Mouse (Mus musculus): Measurements from ENCODE around the gene Macf1. TPM values are rescaled to one million over a fixed set of nuclear protein-coding genes. Genes with fewer than 3 reads are reported as not detected.

The Macf1 gene
- polyA plus RNA-seq, 1 experiment from 2014 or later, result 61.8 TPM

DNA sequence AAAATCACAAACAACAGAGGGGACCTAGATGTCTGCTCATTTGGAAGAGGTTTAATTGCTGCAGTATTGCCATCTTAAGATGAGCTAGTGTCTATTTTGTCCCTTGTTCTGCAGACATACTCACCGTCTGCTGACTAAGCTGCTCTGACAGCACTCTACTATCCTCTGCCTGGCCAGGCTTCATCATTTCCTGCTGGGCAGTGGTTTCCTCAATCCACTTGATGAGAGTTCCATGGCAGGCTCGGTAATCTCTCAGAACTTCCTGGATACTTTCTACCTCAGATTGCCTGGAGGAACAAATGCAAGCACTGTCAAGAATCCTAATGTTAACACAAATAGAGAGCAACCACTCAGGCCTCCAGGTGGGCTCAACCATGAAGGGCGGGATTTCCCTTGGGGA lies 195.1 kb downstream of the Macf1 start:
- no peaks in the 10 kb centered on the region for H3K4me1 ChIP-seq
- no peak for ATAC-seq (ENCODE audit: low FRiP score, low read depth)
- peaks cover 80% of the 10 kb centered on the region for H3K36me3 ChIP-seq
- no peak overlapping the region for H3K4me3 ChIP-seq
- H3K9ac ChIP-seq, result no peak overlapping the region
- H3K27ac ChIP-seq, result no peak overlapping the region
- H3K9me3 ChIP-seq, result no peaks in the 10 kb centered on the region
- H3K4me2 ChIP-seq (replicated peaks), result no peak overlapping the region
- WGBS, result 85% methylated on average over 3 of the region's 3 CpGs
- no peaks in the 10 kb centered on the region for H3K27me3 ChIP-seq (replicated peaks)

DNA sequence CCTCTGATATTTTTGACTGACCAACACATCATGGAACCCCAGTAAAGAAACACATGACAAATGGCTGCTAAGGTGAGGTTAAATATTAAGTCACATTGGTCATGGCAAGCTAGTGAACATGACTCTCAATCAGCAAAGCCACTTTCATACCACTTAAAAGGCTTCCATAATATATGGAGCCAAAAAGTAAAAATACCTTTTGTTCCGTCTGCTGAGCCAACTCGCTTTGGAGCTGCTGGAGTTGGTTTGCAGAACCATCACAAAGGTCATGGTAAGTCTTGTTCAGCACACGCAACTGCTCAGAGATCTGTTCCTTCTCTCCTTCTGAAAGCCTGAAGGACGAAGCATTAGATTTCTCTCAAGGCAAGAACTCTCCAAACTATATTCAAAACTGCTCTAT lies 204.2 kb downstream of the Macf1 start:
- H3K36me3 ChIP-seq, result peaks cover 65% of the 10 kb centered on the region
- H3K4me1 ChIP-seq, result no peaks in the 10 kb centered on the region
- no peak overlapping the region for H3K27ac ChIP-seq
- H3K4me2 ChIP-seq (replicated peaks), result no peak overlapping the region
- no peak for ATAC-seq (ENCODE audit: low FRiP score, low read depth)
- H3K27me3 ChIP-seq (replicated peaks), result no peaks in the 10 kb centered on the region
- H3K9me3 ChIP-seq, result no peaks in the 10 kb centered on the region
- H3K9ac ChIP-seq, result no peak overlapping the region
- H3K4me3 ChIP-seq, result no peak overlapping the region
- 97% methylated on average over 4 of the region's 4 CpGs for WGBS

DNA sequence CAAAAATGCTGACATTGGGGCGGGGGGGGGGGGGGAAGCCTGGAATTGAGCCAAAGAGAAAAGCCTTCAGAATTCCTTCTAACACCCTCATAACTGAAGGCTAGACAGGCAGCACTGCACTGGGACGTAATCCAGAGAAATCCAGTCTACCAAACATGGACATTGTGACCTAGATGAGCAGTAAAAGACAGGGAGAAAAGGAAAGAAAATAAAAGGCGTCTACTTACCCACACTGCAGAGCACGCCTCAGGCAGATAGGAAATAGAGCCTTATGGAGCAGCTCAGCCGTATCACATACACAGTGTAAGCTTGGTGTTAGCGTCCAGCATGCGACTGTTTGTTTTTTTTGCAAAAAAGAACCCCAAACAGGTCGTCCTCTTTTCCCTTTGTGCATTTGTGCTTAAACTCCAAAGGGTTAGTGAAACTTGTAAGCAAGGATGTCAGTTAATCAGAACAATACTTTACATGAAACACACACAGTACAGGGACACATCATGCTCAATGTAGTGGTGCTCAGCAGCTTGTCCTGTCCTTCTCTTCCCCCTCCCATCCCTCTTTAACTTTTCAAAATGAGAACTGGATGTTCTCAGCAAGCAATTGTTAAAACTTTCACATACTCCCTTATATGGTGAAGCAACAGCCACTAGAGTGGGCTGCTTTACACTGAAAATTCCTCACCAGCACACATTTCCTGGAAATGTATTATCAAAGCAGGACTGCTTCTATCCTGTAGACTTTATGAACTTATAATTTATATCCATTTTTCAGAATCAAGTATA lies 205.3 kb downstream of the Macf1 start:
- ATAC-seq (ENCODE audit: low FRiP score, low read depth), result no peak
- no peaks in the 10 kb centered on the region for H3K4me1 ChIP-seq
- no peak overlapping the region for H3K27ac ChIP-seq
- no peak overlapping the region for H3K9ac ChIP-seq
- H3K4me3 ChIP-seq, result no peak overlapping the region
- WGBS, result 85% methylated on average over 8 of the region's 8 CpGs
- no peaks in the 10 kb centered on the region for H3K27me3 ChIP-seq (replicated peaks)
- no peaks in the 10 kb centered on the region for H3K9me3 ChIP-seq
- no peak overlapping the region for H3K4me2 ChIP-seq (replicated peaks)
- peaks cover 70% of the 10 kb centered on the region for H3K36me3 ChIP-seq

DNA sequence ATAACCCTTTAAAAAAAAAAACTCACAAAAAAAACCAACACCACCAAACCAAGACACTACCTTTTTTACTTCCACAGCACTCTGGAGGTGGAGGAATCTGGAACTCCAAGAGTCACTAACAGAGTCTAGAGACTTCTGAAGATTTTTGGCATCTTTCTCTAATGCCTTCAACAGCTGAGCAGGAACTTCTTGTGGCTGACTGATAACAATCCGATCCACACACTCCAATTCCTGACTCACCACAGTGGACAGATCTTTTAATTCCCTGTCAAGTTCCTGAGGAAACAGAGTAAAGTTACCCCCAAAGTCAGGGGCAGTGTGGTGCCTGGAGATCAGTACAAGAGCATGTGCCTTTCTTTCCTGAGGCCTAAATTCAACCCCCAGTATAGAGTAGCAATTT lies 218.4 kb downstream of the Macf1 start:
- H3K4me1 ChIP-seq, result no peaks in the 10 kb centered on the region
- WGBS, result 98% methylated on average over 1 of the region's 1 CpGs
- ATAC-seq (ENCODE audit: low FRiP score, low read depth), result no peak
- peaks cover 61% of the 10 kb centered on the region for H3K36me3 ChIP-seq
- no peaks in the 10 kb centered on the region for H3K9me3 ChIP-seq
- no peaks in the 10 kb centered on the region for H3K27me3 ChIP-seq (replicated peaks)
- no peak overlapping the region for H3K4me3 ChIP-seq
- H3K4me2 ChIP-seq (replicated peaks), result no peak overlapping the region
- no peak overlapping the region for H3K9ac ChIP-seq
- H3K27ac ChIP-seq, result no peak overlapping the region

DNA sequence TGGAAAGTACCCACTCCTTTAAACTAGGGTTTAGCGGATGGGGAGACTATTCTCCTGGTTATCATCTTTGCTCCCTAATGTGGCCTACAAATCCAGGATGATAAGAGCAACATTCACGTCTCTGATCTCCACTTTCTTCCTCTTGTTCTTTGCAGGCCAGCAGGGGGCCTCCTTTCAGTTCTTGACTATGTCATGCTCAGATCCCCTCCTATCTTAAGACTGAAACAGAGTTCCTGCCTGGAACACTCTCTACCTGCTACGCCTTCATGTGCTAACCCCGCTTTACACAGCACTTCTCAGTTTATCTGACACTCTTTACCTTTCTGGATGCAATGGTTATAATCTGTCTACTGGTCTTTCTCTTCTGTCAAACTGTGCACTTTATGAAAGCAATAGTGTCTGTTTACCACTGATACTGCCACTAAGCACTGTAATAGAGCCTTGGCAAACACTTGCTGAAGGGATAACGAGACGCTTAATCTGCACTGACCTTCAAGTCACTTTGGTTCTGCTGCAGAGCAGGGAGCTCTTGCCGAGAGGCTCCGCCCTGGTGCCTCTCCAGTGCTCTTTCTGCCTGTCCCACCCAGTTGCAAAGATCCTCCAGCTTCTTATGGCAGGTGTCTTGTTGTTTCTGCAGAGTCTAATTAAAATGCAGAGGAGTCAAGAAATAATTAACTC lies 223.4 kb downstream of the Macf1 start:
- Histone ChIP-seq H3K36me3 (peaks cover 82% of the 10 kb centered on the region), H3K4me1 (no peaks in the 10 kb centered on the region)
- 92% methylated on average over 8 of the region's 8 CpGs for WGBS

DNA sequence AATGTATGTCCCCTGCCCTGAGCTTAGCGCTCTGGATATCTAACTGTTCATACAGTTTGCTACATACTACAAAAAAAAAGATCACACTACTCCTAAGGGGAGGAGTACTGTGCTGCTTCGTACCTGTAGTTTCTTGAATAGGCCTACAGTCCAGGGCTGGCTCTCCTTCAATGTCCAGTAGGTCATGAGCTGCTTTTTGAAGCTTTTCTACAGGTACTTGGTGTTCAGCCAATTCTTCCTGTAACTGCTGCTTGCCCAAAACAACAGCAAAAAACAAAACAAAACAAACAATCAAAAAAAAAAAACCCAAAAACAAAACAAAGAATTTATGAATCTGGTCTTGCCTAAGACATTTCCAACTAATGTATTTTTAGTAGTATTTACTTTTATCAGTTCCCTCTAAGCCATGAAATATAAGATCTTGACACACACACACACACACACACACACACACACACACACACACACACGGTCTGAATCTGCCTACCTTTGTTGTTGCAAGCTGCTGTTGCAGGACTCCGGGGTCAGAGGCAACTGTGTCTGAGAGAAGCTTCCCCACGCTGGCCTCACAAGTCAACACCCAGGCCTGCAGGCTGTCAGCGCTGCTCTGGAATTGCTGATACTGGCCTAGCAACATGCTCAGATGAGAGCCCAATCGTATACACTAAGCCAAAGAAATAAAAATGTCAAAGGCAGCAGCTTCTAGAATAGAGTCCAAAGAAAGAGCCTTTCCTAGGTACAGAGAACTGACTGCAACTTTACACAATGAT lies 229.1 kb downstream of the Macf1 start:
- no peak overlapping the region for H3K9ac ChIP-seq
- WGBS, result 92% methylated on average over 7 of the region's 7 CpGs
- H3K27ac ChIP-seq, result no peak overlapping the region
- no peak overlapping the region for H3K4me2 ChIP-seq (replicated peaks)
- H3K4me3 ChIP-seq, result no peak overlapping the region
- H3K4me1 ChIP-seq, result no peaks in the 10 kb centered on the region
- no peaks in the 10 kb centered on the region for H3K27me3 ChIP-seq (replicated peaks)
- H3K36me3 ChIP-seq, result peaks cover 70% of the 10 kb centered on the region
- H3K9me3 ChIP-seq, result no peaks in the 10 kb centered on the region
- ATAC-seq (ENCODE audit: low FRiP score, low read depth), result no peak

More for the DNA sequence above, 223.4 kb downstream of the Macf1 start:
- H3K4me3 ChIP-seq, result no peak overlapping the region
- H3K9me3 ChIP-seq, result no peaks in the 10 kb centered on the region
- H3K9ac ChIP-seq, result no peak overlapping the region
- no peaks in the 10 kb centered on the region for H3K27me3 ChIP-seq (replicated peaks)
- no peak overlapping the region for H3K4me2 ChIP-seq (replicated peaks)
- H3K27ac ChIP-seq, result no peak overlapping the region
- ATAC-seq (ENCODE audit: low FRiP score, low read depth), result no peak

DNA sequence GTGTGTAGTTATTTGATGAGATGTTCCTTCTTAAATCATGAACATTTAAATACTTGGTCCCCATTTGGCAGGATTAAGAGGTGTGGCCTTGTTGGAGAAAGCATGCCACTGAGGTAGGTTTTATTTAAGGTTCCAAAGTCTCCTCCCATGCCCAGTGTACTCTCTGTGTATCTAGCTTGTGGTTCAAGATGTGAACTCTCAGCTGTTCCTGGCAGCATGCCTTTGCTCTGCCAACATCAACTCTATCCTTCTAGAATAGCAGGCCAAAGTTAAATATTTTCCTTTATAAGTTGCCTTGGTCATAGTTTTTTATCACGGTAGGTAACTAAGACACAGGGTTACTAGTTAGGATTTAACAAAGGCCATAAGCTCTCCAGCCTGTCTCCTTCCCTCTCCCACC lies 230.4 kb downstream of the Macf1 start:
- Histone ChIP-seq H3K4me3 (no peak overlapping the region), H3K9me3 (no peaks in the 10 kb centered on the region), H3K4me1 (no peaks in the 10 kb centered on the region), H3K36me3 (peaks cover 74% of the 10 kb centered on the region), H3K9ac (no peak overlapping the region), H3K27me3 (replicated peaks) (no peaks in the 10 kb centered on the region), H3K27ac (no peak overlapping the region), H3K4me2 (replicated peaks) (no peak overlapping the region)
- WGBS, result 98% methylated on average over 1 of the region's 1 CpGs
- no peak for ATAC-seq (ENCODE audit: low FRiP score, low read depth)

DNA sequence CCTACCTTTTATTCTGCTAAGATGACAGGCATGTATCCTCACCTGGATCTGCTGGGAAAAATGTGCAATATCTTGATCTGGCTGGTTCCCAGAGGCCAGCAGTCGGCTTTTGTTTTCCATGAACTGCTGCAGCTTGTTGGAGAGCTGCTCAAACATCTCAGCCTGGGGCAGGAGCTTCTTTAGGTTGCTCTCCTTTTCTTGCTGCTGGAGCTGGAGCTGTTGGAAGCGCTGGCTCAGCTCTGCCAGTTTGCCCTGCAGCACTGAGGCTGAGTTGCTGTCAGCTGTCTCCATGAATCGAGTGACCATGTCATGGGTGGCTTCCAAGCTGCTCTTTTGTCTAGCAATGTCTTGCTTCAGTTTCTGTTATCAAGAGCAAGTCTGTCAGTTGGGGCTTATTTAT lies 232.2 kb downstream of the Macf1 start:
- WGBS, result 93% methylated on average over 3 of the region's 3 CpGs
- H3K4me1 ChIP-seq, result no peaks in the 10 kb centered on the region
- H3K4me2 ChIP-seq (replicated peaks), result no peak overlapping the region
- no peak overlapping the region for H3K27ac ChIP-seq
- ATAC-seq (ENCODE audit: low FRiP score, low read depth), result no peak
- H3K4me3 ChIP-seq, result no peak overlapping the region
- peaks cover 81% of the 10 kb centered on the region for H3K36me3 ChIP-seq
- no peaks in the 10 kb centered on the region for H3K27me3 ChIP-seq (replicated peaks)
- no peaks in the 10 kb centered on the region for H3K9me3 ChIP-seq
- no peak overlapping the region for H3K9ac ChIP-seq

DNA sequence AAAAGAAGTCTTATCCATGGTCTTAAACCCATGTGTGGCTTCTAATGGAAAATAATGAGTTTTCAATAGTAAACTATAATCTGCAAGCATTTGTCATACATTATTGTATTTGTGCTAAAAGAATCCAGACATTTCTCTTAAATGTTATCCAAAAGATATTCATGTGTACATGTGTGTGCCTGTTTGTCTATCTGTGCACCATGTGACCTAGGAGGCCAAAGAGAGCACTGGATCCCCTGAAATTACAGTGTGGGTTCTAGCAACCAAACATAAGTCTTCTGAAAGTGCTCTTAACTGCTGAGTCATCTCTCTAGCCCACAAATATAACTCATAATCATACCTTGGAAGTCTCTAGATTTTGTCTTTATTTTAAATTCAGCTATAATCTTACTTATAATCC lies 234.9 kb downstream of the Macf1 start:
- H3K27ac ChIP-seq, result no peak overlapping the region
- no peaks in the 10 kb centered on the region for H3K9me3 ChIP-seq
- no peak overlapping the region for H3K4me3 ChIP-seq
- peaks cover 72% of the 10 kb centered on the region for H3K36me3 ChIP-seq
- no peak overlapping the region for H3K4me2 ChIP-seq (replicated peaks)
- no peaks in the 10 kb centered on the region for H3K4me1 ChIP-seq
- H3K27me3 ChIP-seq (replicated peaks), result no peaks in the 10 kb centered on the region
- no peak overlapping the region for H3K9ac ChIP-seq
- no peak for ATAC-seq (ENCODE audit: low FRiP score, low read depth)

DNA sequence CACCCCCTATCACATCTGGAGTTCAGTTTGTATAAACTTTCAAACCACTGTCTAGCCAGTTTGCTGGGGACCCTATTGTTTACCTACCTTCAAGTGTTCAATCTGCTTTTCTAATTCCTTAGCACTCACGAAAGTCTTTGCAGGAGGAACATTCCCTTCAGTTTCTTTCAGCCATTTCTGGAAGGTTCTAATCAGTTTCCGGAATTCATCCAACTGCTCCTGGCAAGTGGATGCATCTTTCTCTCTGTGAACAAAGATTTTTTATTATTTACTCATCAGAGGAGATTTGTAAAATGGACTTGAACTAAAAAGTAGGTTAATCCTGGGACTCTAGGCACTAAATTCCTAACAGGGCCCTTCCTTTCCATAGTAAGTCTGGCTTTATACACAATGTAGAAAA lies 236.1 kb downstream of the Macf1 start:
- H3K9ac ChIP-seq, result no peak overlapping the region
- no peak overlapping the region for H3K4me3 ChIP-seq
- H3K27me3 ChIP-seq (replicated peaks), result no peaks in the 10 kb centered on the region
- no peaks in the 10 kb centered on the region for H3K9me3 ChIP-seq
- H3K36me3 ChIP-seq, result peaks cover 68% of the 10 kb centered on the region
- no peak overlapping the region for H3K27ac ChIP-seq
- no peak overlapping the region for H3K4me2 ChIP-seq (replicated peaks)
- H3K4me1 ChIP-seq, result no peaks in the 10 kb centered on the region
- ATAC-seq (ENCODE audit: low FRiP score, low read depth), result no peak
- 90% methylated on average over 2 of the region's 2 CpGs for WGBS

DNA sequence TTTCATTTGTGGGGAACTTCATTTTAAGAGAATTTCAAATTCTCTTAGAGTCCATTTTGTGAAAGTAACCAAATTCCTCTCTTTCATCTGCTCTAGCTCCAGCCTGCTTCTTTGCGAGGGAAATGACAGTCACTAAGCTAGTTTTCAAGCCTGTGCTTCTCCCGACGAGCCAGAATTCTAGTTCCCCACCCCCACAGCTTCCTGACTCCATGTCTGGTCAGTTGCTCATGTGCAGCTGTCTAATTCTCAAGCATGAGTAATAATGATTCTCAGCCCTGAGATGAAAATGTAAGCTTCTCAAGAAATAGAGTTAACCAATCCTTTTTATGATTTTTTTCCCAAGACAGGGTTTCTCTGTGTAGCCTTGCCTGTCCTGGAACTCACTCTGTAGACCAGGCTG lies 236.9 kb downstream of the Macf1 start:
- H3K9me3 ChIP-seq, result no peaks in the 10 kb centered on the region
- no peak overlapping the region for H3K4me3 ChIP-seq
- no peak overlapping the region for H3K27ac ChIP-seq
- H3K9ac ChIP-seq, result no peak overlapping the region
- H3K4me2 ChIP-seq (replicated peaks), result no peak overlapping the region
- peaks cover 65% of the 10 kb centered on the region for H3K36me3 ChIP-seq
- H3K4me1 ChIP-seq, result no peaks in the 10 kb centered on the region
- WGBS, result 79% methylated on average over 3 of the region's 3 CpGs
- no peaks in the 10 kb centered on the region for H3K27me3 ChIP-seq (replicated peaks)
- no peak for ATAC-seq (ENCODE audit: low FRiP score, low read depth)

DNA sequence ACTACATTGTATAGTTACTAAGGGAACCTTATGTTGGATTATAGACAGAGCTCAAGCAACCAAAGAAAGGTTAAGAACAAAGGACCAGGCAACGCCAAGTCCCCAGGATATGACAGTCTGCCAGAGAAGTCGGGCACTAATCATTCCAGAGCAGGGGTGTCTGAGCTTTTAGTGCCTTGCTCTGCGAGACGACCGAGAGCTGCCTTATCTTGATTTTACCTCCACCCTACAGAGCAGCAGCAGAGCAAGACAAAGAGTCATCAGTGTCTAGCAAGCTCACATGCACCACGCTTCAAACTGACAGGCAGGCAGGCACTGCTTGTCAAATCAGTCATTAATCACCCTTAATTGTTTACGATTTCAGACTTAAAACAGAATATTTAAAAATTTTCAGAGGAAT lies 237.4 kb downstream of the Macf1 start:
- H3K36me3 ChIP-seq, result peaks cover 60% of the 10 kb centered on the region

More for the DNA sequence above, 237.4 kb downstream of the Macf1 start:
- Histone ChIP-seq H3K27me3 (replicated peaks) (no peaks in the 10 kb centered on the region), H3K9ac (no peak overlapping the region), H3K4me2 (replicated peaks) (no peak overlapping the region), H3K9me3 (no peaks in the 10 kb centered on the region), H3K4me3 (no peak overlapping the region), H3K4me1 (no peaks in the 10 kb centered on the region), H3K27ac (no peak overlapping the region)
- WGBS, result 63% methylated on average over 7 of the region's 7 CpGs
- ATAC-seq (ENCODE audit: low FRiP score, low read depth), result no peak

All from neural tube, embryonic 12.5 days (tissue).